Mouse (Mus musculus): ENCODE data around the gene Ogdhl.

DNA sequence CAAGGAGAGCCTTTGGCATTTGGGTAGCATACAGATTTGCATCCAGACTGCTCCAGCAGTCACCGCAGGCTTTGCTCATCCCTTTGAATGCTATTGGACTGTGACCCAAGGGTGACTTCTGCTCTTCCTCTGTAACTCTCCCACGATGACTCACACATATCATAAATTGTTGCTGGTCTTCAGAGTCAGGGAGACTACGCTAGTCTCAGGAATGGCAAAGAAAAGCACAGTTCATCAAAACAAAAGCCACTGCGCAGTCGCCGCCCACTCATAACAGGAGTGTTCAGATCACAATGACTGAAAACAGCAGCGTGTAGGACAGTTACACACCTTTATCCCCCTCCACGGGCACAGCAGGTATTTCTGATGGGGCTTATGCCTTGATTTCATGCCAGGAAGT is 16.9 kb upstream of the Ogdhl start:
- TF ChIP-seq CTCF (IDR thresholded peaks at IDR 0.05; ENCODE audit: control insufficient read depth, insufficient read depth, low read length) (no peak), POLR2A (IDR thresholded peaks at IDR 0.05; ENCODE audit: borderline replicate concordance, control insufficient read depth, low read depth, low read length) (no peak)

Data from bone marrow, adult 2 months (tissue).